Mouse (Mus musculus) adrenal gland, adult 2 months (tissue): ENCODE data around the gene Tex22. TPM values are rescaled to one million over a fixed set of nuclear protein-coding genes. Genes with fewer than 3 reads are reported as not detected.

Experiments used
- DNase-seq: peaks from one replicate; pipeline ENCODE4 v3.0.0; 2021
- long read RNA-seq: library from polyadenylated mRNA; stranded (forward); transcript quantifications from one replicate; pipeline ENCODE4 v2.0.0, GENCODE M21; 2021
- polyA plus RNA-seq: library from polyadenylated mRNA; depleted of rRNA; stranded (reverse); fragments of >200 nt; gene quantifications from 2 replicates; pipeline ENCODE4 v1.2.3, GENCODE M21; 2012; rRNA removed
- total RNA-seq, 2 experiments: library from RNA; stranded (reverse); gene quantifications; 2 replicates each; pipeline ENCODE4 v1.2.3; 2021

Tex22 gene
- total RNA-seq (under 1 TPM; 0.28 to 0.43 TPM), polyA plus RNA-seq (0.35 and 0.90 TPM in 2 replicates)
- long read RNA-seq = 0 reads

GRCm38 (mm10) chr12:113074329-113075062 lies at the start of gene Tex22:
Tex22 (plus strand) TSS chr12:113074502.
- DNase-seq = peak; percentile 93

DNA sequence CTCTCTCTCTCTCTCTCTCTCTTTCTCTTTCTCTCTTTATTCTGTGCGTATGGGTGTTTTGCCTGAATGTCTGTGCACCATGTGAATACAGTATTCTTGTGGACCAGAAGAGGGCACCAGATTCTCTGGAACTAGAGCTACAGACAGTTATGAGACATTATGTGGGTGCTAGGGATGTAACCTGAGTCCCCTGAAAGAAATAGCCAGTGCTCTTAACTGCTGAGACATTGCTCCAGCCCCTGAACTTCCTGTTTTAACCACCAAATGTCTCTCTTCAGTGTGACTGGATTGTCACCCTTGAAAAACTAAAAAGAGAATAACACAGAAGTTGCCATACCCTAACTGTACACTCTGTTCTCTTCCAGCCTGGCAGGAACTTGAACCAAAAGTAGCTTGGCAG lies 47.7 kb upstream of the Tex22 start:
- DNase-seq = no peak

DNA sequence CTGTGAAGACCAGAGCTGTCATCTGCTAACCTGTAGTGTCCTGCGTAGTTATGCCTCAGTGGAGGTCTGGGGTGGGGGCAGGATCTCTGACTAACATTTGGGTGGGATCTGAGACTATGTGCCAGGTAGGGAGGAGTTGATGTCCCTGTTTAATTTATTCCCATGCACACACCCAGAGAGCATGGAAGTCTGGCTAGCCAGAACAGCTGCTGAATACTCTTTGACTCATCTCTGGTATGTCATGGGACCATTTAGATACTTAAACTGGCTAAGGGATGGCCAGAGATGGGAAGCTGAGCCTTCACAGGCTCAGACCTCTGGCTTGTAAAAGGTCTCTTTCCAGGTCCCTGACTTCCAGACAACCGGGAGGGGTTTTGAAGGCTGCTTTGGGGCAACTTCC lies 46.8 kb upstream of the Tex22 start:
- DNase-seq = no peak

- no peak for DNase-seq
Observed at GRCm38 (mm10) chr12:113028067-113028466, 46.2 kb upstream of the Tex22 start.

GRCm38 (mm10) chr12:113028898-113029297 lies 45.4 kb upstream of the Tex22 start:
- no peak for DNase-seq

DNA sequence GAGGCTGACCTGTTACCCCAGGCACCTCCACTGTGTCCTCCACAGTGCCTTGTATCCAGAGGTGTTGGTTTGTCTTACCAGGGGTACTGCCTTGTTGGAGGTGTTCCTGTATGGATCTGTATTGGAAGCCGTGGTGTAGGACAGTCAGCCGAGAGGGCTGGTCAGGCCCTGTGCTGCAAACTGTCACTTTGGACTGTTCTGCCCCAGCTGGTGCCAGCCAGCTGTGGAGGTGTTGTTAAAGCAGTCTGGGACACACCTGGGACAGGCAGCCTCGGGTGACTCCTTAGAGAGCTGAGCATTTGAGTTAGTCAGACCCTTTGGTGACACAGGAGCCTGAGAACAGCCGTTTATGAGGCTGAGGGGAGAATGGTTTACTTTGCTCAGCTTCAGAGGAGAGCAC lies 44.3 kb upstream of the Tex22 start:
- DNase-seq = no peak

- no peak for DNase-seq
Observed at GRCm38 (mm10) chr12:113030993-113031392, 43.3 kb upstream of the Tex22 start.

DNA sequence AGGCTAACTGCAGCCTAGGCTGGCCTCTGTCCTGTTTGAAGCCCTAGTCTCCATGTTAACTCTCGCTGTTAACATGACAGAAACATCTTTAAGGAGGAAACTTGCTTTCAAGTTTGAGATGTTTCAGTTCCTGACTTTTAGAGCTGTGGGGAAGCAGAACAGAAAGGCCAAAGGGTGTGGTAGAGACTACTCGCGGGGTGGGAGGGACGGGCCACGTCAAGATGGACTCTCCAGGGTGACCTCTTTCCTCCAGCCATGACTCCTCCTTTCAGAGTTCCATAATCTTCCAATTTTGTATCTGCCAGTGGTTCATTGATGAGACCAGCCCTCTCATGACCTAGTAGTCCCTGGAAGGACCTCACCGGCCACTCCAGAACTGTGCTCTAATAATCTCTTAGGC lies 42.9 kb upstream of the Tex22 start:
- DNase-seq = no peak

DNA sequence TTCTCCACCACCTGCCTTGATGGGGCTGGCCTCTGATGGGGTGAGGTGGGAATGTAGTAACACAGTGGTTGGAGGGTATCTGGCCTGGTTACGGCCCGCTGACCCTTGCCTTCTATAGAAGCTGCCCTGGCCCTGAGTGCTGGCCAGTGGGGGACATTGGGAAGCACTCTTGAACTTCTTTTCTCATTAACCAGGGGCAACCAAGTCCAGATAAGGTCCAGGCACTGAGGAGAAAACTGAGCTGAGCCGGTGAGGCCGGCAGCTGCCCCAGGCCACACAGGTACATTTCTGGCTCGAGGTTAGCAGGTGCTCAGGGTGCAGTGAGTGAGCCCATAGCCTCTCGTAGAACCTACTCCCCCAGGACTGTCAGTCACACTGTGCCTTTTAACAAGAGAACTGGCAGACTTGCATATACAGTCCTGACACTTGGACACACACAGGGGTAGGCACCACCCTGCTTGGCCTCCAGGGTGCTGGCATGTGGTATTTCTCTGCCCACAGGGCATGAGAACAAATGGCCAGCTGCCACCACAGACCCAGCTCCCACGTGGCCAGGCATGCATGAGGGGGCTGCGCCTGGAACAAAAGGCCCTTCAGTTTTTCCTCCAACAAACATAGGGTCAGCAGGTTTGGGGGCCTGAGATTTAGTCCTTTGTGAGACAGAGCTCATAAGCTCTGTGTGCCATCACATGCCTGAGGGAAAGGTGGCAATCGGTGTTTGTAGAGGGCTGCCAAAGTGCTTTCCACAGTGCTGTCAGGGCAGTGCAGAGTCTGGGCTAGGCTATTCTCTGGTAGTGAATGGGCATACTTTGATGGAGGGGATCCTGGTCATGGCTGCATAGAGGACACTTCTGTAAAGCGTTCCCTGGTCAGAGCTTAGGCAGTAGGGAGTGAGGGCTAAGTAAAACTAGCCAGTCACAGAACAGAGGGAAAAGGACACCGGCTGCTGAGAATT lies 41.7 kb upstream of the Tex22 start:
- DNase-seq = peak; percentile 23

DNA sequence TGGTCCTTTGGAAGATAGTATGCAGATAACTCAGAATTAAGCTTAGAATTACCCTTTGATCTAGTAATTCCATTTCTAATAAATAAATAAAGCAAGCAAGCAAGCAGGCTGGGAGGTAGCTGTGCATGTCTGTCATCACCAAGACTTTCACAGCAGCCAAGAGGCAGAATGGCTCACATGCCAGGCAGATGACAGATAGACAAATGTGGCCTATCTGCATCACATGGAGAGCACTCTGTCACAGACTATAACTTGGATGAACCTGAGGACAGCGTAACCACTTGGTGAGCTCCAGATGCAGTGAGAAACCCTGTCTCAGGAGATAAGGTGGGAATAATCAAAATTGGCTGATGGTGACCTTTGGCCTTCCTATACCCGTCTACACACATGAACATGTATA lies 39.2 kb upstream of the Tex22 start:
- DNase-seq = no peak

- DNase-seq = no peak
Observed at GRCm38 (mm10) chr12:113036996-113037395, 37.3 kb upstream of the Tex22 start.

DNA sequence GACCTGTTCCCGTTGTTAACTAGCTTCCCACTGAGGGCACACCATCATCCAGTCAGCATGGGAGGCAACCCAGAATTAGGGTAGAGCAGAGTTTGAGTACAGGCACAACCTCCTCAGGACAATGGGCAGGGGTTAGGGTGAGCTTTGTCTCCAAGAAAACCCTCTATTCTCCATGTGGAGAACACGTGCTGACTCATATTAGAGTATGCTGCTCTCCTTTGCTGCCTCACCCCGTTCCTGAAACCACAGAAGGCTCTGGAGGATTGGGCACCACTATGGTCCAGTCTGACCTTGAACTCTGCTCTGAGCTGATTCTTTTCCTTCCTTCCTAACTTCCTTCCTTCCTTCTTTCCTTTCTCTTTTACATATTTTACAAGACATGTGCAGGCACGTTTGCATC lies 35.9 kb upstream of the Tex22 start:
- no peak for DNase-seq

GRCm38 (mm10) chr12:113041481-113042439 lies 32.5 kb upstream of the Tex22 start:
- DNase-seq = peak; percentile 27

- DNase-seq = no peak
Observed at GRCm38 (mm10) chr12:113042543-113042942, 31.8 kb upstream of the Tex22 start.

DNA sequence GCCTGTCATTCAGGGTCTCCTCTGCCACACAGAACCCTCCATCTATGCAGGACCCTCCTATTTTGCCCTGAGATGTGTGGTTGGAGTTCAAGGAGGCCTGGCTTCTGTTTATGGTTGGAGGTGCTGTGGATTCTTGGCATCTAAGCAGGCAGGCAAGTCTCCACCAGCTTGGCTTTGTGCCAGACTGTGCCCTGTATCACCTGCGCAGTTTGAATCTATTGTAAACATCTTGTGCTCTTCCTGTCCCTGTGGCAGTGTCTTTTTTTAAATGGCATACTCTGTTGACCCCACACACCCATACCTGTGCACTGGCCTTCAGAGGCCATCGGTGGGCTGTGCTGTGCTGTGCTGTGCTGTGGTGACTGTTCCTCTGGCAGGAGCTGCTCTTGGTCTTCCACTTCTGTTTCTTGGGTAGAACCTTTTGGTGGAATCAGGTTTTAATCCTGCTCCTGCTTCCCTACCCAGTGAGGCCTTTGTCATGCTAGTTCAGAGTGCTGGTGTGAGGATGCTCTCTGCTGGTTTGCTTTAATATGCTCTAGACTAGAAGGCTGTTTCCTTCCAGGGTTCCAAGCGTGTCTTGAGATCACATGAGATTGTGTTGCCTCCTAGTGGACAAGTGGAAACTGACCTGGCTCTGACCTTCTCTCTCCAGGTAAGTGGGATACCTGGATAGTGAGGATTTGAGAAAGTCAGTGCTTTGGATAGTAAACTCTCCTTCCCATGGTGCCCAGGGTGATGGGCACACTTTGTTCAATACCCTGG lies 29.2 kb upstream of the Tex22 start:
- peak; percentile 18 for DNase-seq

GRCm38 (mm10) chr12:113046861-113047260 lies 27.4 kb upstream of the Tex22 start:
- DNase-seq = no peak

GRCm38 (mm10) chr12:113048103-113048502 lies 26.2 kb upstream of the Tex22 start:
- no peak for DNase-seq

GRCm38 (mm10) chr12:113049836-113050235 lies 24.5 kb upstream of the Tex22 start:
- no peak for DNase-seq

DNA sequence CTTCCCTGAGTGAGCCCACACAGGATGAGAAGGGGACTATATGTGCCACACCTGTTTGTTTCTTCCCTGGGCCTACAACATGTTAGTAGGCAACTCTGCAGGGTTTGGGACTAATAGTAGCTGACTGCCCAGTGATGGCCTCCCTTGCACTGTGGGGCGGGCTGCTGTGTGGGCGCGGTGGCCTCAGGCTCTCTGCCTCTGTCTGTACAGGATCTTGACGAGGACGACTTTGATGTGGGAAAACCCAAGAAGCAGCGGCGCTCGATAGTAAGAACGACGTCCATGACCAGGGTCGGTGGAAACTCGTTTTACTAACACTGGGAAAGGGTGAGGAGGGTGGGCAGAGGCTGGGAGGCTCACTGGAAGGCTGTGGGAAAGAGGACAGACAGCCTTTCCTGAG lies 23.6 kb upstream of the Tex22 start:
- no peak for DNase-seq

- DNase-seq = no peak
Observed at GRCm38 (mm10) chr12:113051628-113052403, 22.5 kb upstream of the Tex22 start.
